Mouse (Mus musculus) hindbrain, embryonic 10.5 days (tissue): ENCODE measurements at regions not wholly inside any gene's neighbourhood (a gene's known extent, or its start where the extent isn't known, plus 50 kb on each side); places are given as distances from the start of the nearest gene placed in this dataset.

Source experiments
- DNase-seq: peaks from one replicate; pipeline ENCODE4 v3.0.0-alpha.2; 2017; ENCODE audit warnings: low spot score
- H3K27ac ChIP-seq: fragments of 300-500 bp; sonication (generic); 2 replicates; pipeline ENCODE4 v1.5.1; 2016; ENCODE audit warnings: mild to moderate bottlenecking, moderate library complexity
- H3K27me3 ChIP-seq: fragments of 300-500 bp; sonication (generic); 2 replicates; pipeline ENCODE4 v1.6.1; 2016; ENCODE audit warnings: mild to moderate bottlenecking; ENCODE audit not compliant: poor library complexity, insufficient read depth, severe bottlenecking
- H3K36me3 ChIP-seq: fragments of 300-500 bp; sonication (generic); 2 replicates; pipeline ENCODE4 v1.6.1; 2016; ENCODE audit warnings: mild to moderate bottlenecking, moderate library complexity
- H3K4me1 ChIP-seq: fragments of 300-500 bp; sonication (generic); replicated peaks from 2 replicates; pipeline ENCODE4 v1.6.1; 2016; ENCODE audit warnings: mild to moderate bottlenecking
- H3K4me3 ChIP-seq: fragments of 300-500 bp; sonication (generic); 2 replicates; pipeline ENCODE4 v1.5.1; 2016; ENCODE audit warnings: mild to moderate bottlenecking, moderate library complexity
- H3K9me3 ChIP-seq: fragments of 300-500 bp; sonication (generic); 2 replicates; pipeline ENCODE4 v1.6.1; 2016; ENCODE audit warnings: mild to moderate bottlenecking, moderate library complexity
- WGBS: fragments of 180-500 bp; shearing (Covaris S2); methylation state at CpG from one replicate; pipeline ENCODE4 v1.1.7; 2016; 5-methylcytosine and 5-hydroxymethylcytosine counted together

DNA sequence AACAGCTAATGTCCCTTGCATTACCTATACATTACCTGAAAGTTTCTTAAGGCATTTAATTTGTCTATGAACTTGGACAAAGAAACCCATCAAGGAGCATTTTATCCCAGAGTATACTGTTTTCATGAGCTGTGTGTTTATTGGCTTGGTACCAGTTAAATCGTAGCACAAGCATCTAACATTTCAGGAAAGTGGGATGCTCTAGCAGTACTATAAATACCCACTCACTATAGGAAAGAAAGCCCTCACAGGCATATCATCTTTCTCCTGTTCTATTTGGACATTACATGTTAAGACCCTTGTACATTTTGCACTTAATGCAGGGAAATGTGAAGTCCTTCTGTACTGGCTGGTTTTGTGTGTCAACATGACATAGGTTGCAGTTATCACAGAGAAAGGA is 163.9 kb downstream of the Ptprc start:
- H3K4me1 ChIP-seq, result no peaks in the 10 kb centered on the region
- no peak overlapping the region for H3K27ac ChIP-seq
- no peaks in the 10 kb centered on the region for H3K36me3 ChIP-seq
- H3K4me3 ChIP-seq, result no peak overlapping the region
- no peak for DNase-seq
- H3K27me3 ChIP-seq, result no peaks in the 10 kb centered on the region
- no peaks in the 10 kb centered on the region for H3K9me3 ChIP-seq
- 95% methylated on average over 1 of the region's 1 CpGs for WGBS

DNA sequence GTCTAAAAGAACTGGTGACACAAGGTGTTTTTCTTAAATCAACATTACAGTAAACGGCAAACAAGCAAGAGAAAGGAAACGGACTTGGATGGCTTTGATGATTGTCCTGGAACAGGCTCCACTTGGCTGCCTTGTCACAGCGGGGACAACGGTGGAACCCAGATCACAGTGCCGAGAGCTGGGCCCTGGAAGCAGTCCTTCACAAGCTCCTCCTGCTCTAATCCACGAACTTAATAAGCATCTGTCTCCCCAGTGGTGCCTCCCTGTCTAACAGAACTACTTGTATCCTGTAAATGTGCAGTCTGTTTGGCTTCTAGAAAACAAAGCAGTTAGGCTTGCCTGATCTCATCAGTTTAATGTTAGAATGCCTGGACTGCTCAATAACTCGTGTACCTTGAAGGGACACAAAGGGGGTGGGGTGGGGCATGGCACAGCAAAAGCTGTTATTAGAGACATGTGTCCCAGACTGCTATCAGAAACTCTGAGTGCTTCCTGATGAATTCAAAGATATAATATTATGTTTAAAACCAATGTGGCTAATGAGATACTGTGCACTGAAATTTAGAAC is 164.5 kb downstream of the Ptprc start:
- Histone ChIP-seq H3K27ac (no peak overlapping the region), H3K4me3 (no peak overlapping the region), H3K4me1 (no peaks in the 10 kb centered on the region), H3K27me3 (no peaks in the 10 kb centered on the region), H3K9me3 (no peaks in the 10 kb centered on the region), H3K36me3 (no peaks in the 10 kb centered on the region)
- WGBS, result 68% methylated on average over 7 of the region's 7 CpGs
- DNase-seq, result no peak

DNA sequence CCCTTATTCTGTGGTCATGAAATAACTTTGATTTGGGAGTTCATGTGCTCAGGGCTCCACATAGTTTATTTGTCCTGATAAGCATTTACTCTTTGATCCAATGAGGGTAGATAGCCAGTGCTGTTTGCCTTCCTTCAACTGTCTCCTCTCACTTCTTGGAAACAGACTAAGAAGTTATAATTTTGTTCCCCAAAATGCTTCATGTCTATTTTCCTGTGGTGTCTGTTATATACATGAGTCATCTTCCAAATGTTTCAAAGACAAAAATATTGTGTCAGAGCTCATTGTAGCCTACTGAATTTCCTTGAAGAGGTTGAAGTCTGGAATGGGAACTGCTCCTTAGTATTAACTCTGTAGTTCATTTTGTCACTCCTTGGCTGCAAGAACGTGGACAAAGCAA is 168.7 kb downstream of the Ptprc start:
- no peak overlapping the region for H3K4me3 ChIP-seq
- no peaks in the 10 kb centered on the region for H3K4me1 ChIP-seq
- no peak overlapping the region for H3K27ac ChIP-seq
- DNase-seq, result no peak
- H3K36me3 ChIP-seq, result no peaks in the 10 kb centered on the region
- H3K9me3 ChIP-seq, result no peaks in the 10 kb centered on the region
- H3K27me3 ChIP-seq, result no peaks in the 10 kb centered on the region
- WGBS, result 72% methylated on average over 1 of the region's 1 CpGs

DNA sequence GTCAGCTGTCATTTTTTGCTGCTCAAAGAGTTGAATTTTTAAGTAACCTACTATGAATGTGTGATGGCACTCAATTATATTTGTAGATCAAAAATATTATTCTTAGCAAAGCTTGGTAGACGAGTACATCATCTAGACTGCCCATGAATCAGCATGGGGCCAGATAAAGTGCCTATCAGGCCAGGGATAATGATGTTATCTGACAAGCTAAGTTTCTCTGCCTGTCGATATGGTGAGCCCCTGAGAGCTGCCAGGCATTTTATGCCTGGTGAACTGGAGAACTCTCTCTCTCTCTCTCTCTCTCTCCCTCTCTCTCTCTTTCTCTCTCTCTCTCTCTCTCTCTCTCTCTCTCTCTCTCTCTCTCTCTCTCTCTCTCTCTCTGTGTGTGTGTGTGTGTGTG is 171.2 kb downstream of the Ptprc start:
- H3K4me1 ChIP-seq, result 0 out of 2 replicates have a peak, but pooled peaks cover 4% of the 10 kb centered on the region
- 64% methylated on average over 2 of the region's 2 CpGs for WGBS
- H3K9me3 ChIP-seq, result no peaks in the 10 kb centered on the region
- H3K4me3 ChIP-seq, result no peak overlapping the region
- H3K27me3 ChIP-seq, result no peaks in the 10 kb centered on the region
- H3K36me3 ChIP-seq, result no peaks in the 10 kb centered on the region
- H3K27ac ChIP-seq, result no peak overlapping the region
- DNase-seq, result no peak

DNA sequence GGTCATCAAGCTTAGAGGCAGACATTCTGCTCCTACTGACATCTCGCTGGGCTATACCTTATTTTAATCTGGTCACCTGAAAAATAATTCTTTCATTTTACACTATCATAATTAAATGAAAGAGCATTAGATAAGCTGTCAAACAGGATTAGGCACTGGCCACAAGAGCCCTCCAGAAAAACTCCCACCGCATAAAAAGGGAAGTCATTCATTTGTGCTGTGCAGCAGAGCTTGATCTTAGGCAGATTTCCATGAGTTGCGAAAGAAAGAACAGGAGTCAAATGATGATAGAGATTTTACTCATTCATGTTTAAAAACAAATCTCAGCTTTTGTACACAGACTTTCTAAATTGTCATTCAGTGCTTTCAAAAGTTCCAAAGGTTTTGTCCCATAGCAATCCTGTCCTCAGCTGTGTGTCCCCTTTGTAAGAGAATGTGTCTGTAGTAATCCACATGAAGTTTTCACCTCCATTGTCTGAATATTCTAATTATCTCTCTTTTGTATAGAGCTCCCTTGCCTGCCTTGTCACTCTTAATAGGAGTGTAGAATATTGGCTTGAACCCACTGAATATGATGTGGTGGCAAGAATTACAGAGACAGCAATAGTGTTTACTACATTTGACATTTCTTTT is 176.1 kb downstream of the Ptprc start:
- H3K27ac ChIP-seq, result no peak overlapping the region
- no peaks in the 10 kb centered on the region for H3K36me3 ChIP-seq
- DNase-seq, result no peak
- 0 out of 2 replicates have a peak, but pooled peaks cover 5% of the 10 kb centered on the region for H3K4me1 ChIP-seq
- H3K4me3 ChIP-seq, result no peak overlapping the region
- H3K9me3 ChIP-seq, result no peaks in the 10 kb centered on the region
- WGBS, result 80% methylated on average over 3 of the region's 3 CpGs
- no peaks in the 10 kb centered on the region for H3K27me3 ChIP-seq

DNA sequence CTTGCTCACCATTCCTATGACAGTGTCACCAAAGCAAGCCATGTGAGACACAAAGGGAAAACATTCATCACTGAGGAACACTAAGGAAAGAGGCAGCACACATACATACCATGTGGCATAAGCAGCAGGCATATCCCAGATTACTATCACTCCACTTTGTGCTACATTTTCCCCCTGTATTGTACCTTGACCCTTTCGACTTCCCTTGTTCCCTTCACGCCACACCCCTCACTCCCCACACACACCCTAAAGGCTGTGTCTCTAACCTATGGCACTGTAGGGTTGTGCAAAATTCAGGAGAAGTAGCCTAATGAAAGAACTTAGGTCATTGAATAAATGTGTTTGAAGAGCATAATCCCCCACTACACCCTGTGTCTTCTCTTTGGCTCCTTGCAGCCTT is 179.5 kb downstream of the Ptprc start:
- H3K27me3 ChIP-seq, result no peaks in the 10 kb centered on the region
- no peaks in the 10 kb centered on the region for H3K9me3 ChIP-seq
- H3K4me1 ChIP-seq, result 0 out of 2 replicates have a peak, but pooled peaks cover 5% of the 10 kb centered on the region
- H3K36me3 ChIP-seq, result no peaks in the 10 kb centered on the region
- no peak overlapping the region for H3K27ac ChIP-seq
- no peak for DNase-seq
- WGBS, result 94% methylated on average over 2 of the region's 2 CpGs
- H3K4me3 ChIP-seq, result no peak overlapping the region

DNA sequence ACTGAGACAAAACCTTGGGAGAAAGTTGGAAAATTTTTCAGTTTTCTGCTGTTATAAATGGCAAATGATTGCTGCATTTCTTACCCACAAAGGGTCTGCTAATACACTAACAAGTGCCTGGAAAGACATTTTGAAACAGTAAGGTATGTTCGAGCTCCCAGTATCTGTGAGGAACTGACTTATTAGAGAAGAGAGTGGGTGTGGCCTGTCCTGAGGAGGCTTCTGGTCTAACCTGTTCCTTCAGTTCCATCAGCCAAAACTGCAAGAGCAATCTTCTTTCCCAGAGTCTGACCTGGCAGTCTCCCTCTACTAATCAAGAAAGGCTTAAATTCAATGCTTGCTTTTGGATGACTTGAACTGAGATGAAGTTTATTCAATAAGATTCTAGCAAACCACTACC is 183.6 kb downstream of the Ptprc start:
- no peaks in the 10 kb centered on the region for H3K4me1 ChIP-seq
- no peak for DNase-seq
- no peaks in the 10 kb centered on the region for H3K36me3 ChIP-seq
- H3K27ac ChIP-seq, result no peak overlapping the region
- WGBS, result 90% methylated on average over 1 of the region's 1 CpGs
- no peaks in the 10 kb centered on the region for H3K27me3 ChIP-seq
- H3K9me3 ChIP-seq, result no peaks in the 10 kb centered on the region
- H3K4me3 ChIP-seq, result no peak overlapping the region

DNA sequence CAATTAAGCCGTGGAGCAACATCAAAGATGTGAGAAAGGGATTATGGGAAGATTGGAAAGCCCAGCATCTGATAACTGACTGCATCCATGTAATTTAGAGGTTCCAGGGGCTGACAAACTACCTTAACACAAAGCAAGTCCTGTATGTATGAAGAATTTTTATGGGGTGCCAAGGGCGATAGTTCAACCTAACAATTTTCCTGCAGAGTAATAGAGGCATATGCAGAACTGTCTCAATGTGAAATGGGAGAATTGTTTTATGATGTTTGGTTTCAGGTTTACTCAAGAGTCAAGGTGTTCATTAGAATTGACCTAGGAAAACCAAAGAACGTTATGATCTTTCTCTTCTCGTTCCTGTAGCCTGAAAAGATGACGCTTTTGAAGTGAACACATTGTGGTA is 184.1 kb downstream of the Ptprc start:
- no peaks in the 10 kb centered on the region for H3K4me1 ChIP-seq
- H3K27me3 ChIP-seq, result no peaks in the 10 kb centered on the region
- DNase-seq, result no peak
- H3K4me3 ChIP-seq, result no peak overlapping the region
- WGBS, result 91% methylated on average over 5 of the region's 5 CpGs
- H3K9me3 ChIP-seq, result no peaks in the 10 kb centered on the region
- no peak overlapping the region for H3K27ac ChIP-seq
- no peaks in the 10 kb centered on the region for H3K36me3 ChIP-seq

DNA sequence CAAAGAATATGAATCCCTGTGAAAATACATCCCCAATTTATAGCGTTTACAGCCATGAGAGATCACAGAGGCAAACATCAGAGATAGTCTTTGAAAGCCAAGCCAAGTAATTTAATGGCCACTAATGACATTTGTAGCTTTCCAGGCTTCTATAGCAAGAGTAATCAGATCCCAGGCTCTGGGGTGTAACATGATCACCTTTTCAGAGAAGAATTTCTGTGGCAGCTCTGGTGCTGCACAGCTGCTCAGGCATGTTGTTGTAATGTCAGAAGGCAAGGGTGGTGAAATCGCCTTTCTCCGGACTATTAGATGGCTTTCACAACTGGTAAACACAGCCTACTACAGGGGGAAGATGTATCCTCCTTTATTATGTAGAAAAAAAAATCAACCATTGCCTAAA is 202.1 kb downstream of the Ptprc start:
- Histone ChIP-seq H3K4me3 (no peak overlapping the region), H3K36me3 (peaks cover 9% of the 10 kb centered on the region; the same call in 1 of the 2 replicates), H3K27me3 (no peaks in the 10 kb centered on the region), H3K9me3 (no peaks in the 10 kb centered on the region), H3K4me1 (no peaks in the 10 kb centered on the region), H3K27ac (no peak overlapping the region; the same call in 1 of the 2 replicates)
- no peak for DNase-seq
- WGBS, result 69% methylated on average over 3 of the region's 3 CpGs

DNA sequence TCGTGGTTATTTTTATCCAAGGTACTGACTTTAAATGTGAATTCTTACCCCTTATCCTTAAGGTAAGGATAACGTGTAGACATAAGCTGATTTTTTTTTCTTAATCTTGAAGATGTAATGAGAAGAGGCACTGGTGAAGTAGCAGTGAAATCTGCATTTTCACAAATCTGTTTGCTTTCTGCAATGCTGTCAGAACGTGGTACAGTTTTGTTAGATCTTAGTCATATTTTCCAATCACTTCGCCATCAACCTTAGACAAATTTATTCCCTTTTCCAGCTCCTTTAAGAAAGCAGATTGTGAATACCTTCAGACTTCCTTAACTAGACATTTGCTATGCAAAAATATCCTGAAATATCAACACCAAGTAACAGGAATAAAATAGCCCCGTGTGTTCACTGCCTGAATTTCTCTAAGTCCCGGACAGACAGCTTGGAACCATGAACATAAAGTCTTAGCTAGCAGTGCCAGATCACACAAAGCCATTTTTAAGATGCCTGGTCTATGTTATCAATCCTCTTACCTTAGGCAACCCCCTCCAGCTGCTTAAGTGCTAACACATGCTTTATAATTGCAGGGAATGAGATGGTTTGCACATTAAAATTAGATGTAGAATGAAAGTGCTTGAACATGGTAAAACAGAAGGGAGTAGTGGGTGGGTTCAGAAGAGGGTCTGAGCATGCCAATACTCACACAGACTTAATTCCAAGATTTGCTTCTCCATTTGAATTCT is 202.7 kb downstream of the Ptprc start:
- no peak for DNase-seq
- H3K9me3 ChIP-seq, result no peaks in the 10 kb centered on the region
- H3K4me1 ChIP-seq, result no peaks in the 10 kb centered on the region
- H3K36me3 ChIP-seq, result peaks cover 9% of the 10 kb centered on the region; the same call in 1 of the 2 replicates
- H3K27me3 ChIP-seq, result no peaks in the 10 kb centered on the region
- H3K4me3 ChIP-seq, result no peak overlapping the region
- WGBS, result 85% methylated on average over 6 of the region's 6 CpGs
- H3K27ac ChIP-seq, result no peak overlapping the region; the same call in 1 of the 2 replicates

DNA sequence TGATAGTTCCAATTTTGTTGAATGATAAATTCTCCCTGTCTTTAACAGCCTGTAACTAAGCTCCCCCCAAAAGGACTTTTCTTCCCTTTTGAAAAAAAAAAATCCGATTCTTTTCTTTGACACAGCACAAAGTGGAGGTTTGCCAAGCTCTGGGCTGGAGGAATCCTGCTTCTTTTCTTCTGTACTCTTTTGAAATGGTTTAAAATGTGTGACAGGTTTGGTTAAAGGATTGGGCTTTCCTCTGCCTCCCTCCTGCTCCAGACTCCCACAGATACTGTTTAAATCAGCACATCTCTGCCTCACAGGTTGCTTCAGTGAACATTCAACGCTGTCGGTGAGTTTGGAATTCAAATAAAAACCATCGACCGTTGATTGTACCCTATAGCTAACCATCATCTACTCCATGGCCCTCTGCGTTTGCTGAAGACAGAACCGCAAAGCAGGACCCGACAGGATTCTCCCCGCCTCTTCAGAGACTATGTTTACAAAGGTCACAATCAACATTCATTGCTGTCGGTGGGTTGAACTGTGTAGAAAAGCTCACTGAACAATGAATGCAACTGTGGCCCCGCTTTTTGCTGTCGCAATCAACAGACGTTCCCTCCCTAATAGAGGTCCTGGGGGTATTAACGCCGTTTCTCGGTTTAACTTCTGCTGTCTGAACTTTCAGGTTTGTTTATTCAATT is 209.2 kb downstream of the Ptprc start:
- Histone ChIP-seq H3K9me3 (no peaks in the 10 kb centered on the region), H3K36me3 (peaks cover 43% of the 10 kb centered on the region), H3K27me3 (no peaks in the 10 kb centered on the region), H3K4me3 (no peak overlapping the region), H3K4me1 (peaks cover 5% of the 10 kb centered on the region; the same call in 1 of the 2 replicates), H3K27ac (no peak overlapping the region)
- 57% methylated on average over 16 of the region's 16 CpGs for WGBS
- no peak for DNase-seq

DNA sequence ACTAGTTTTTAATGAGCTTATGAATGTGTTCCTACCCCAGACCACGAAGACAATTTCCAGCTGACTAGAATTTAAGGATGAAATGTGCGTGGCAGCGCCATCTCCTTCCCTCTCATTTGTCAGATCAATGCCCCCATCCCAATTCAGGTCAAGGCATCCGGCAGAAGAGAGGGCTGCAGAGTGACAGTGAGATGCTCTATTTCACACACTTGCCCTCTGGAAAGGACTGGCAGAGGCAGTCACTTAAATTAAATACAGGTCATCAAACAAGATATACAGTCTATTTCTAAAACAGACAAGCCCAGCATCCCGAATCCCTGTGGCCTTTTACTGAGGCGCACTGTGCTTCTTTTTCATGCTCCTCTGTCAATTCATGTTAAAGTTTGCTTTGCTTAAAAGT is 211.9 kb downstream of the Ptprc start:
- no peaks in the 10 kb centered on the region for H3K27me3 ChIP-seq
- peaks cover 59% of the 10 kb centered on the region for H3K36me3 ChIP-seq
- H3K4me1 ChIP-seq, result peaks cover 5% of the 10 kb centered on the region; the same call in 1 of the 2 replicates
- 86% methylated on average over 6 of the region's 6 CpGs for WGBS
- H3K9me3 ChIP-seq, result no peaks in the 10 kb centered on the region
- DNase-seq, result no peak
- no peak overlapping the region for H3K27ac ChIP-seq
- H3K4me3 ChIP-seq, result no peak overlapping the region

DNA sequence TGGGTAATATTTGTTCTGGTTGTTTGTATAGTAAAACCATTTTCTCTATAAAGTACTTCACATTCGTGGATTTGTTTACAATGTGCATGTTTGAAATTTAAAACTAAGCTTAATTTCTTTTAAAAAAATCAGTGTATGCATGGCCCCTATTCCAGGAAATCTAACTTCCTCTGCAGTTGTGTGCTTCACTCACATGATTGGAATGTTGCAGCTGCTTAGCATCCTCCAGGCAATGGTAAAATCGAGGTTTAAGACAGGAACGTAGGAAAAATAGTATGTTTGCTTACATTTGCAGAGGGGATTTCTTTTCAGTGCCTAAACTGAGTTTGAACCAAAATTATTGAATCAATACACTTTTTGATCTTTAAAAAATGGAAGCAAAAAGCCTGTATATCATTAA is 217.5 kb downstream of the Ptprc start:
- WGBS, result 89% methylated on average over 3 of the region's 3 CpGs
- Histone ChIP-seq H3K9me3 (no peaks in the 10 kb centered on the region), H3K4me1 (no peaks in the 10 kb centered on the region), H3K27me3 (no peaks in the 10 kb centered on the region), H3K27ac (no peak overlapping the region), H3K4me3 (no peak overlapping the region), H3K36me3 (peaks cover 55% of the 10 kb centered on the region)
- DNase-seq, result no peak
